Mouse (Mus musculus): ENCODE results near the gene Mpp4.

- TF ChIP-seq CTCF (IDR thresholded peaks at IDR 0.05; ENCODE audit: control insufficient read depth, insufficient read depth, insufficient read length) = no peak
- TF ChIP-seq MAX (IDR thresholded peaks at IDR 0.05) = peak; percentile 85
- TF ChIP-seq FOSL1 (IDR thresholded peaks at IDR 0.05; ENCODE audit: insufficient read depth, low read length, poor library complexity, severe bottlenecking) = peak; percentile 88
Observed at GRCm38 (mm10) chr1:59163030-59163461, at the start of gene Mpp4.
